Mouse (Mus musculus): ENCODE measurements around the gene Klc4. TPM values are rescaled to one million over a fixed set of nuclear protein-coding genes. Genes with fewer than 3 reads are reported as not detected.
A peak's percentile ranks its signal among the peaks of the same experiment; 100 is the strongest.

The Klc4 gene
- total RNA-seq (2021) = 10 to 100 TPM; 21.6 to 24.1 TPM
- long read RNA-seq, experiment 1, transcript Klc4-202 (16 exons, 2,313 nt) = major isoform, 6 of 28 reads
- long read RNA-seq, experiment 1, partial matches to known transcripts = 10 of 28 reads
- long read RNA-seq, experiment 1, other reads (novel, unspliced or antisense) = 12 of 28 reads
- long read RNA-seq, experiment 2, transcript Klc4-201 (16 exons, 2,322 nt) = major isoform, 9 of 41 reads
- long read RNA-seq, experiment 2, transcript Klc4-202 (16 exons, 2,313 nt) = minor isoform, 8 of 41 reads
- long read RNA-seq, experiment 2, partial matches to known transcripts = 5 of 41 reads
- long read RNA-seq, experiment 2, other reads (novel, unspliced or antisense) = 19 of 41 reads

GRCm38 (mm10) chr17:46645561-46646321 is at the start of gene Klc4, which contains the start of gene Mrpl2:
Gene Klc4, minus strand, starts transcription at chr17:46646022.
Gene Mrpl2, plus strand, starts transcription at chr17:46646229.
- DNase-seq (ENCODE audit: low spot score in 2 of 2) = peak; percentile 95 to 98

GRCm38 (mm10) chr17:46694517-46695063 is 48.8 kb upstream of the Klc4 start:
- no peak for DNase-seq (ENCODE audit: low spot score in 2 of 2)

- no peak for DNase-seq (ENCODE audit: low spot score in 2 of 2)
Measured at GRCm38 (mm10) chr17:46691390-46691789, 45.6 kb upstream of the Klc4 start.

- no peak for DNase-seq (ENCODE audit: low spot score in 2 of 2)
Measured at GRCm38 (mm10) chr17:46690665-46691064, 44.8 kb upstream of the Klc4 start.

- DNase-seq (ENCODE audit: low spot score in 2 of 2) = no peak
Measured at GRCm38 (mm10) chr17:46685913-46686312, 40.1 kb upstream of the Klc4 start.

- no peak for DNase-seq (ENCODE audit: low spot score in 2 of 2)
Measured at GRCm38 (mm10) chr17:46682654-46683389, 37.0 kb upstream of the Klc4 start.

GRCm38 (mm10) chr17:46681466-46682118 is 35.8 kb upstream of the Klc4 start:
- no peak for DNase-seq (ENCODE audit: low spot score in 2 of 2)

- DNase-seq (ENCODE audit: low spot score in 2 of 2) = peak; percentile 97 to 98
Measured at GRCm38 (mm10) chr17:46680760-46681373, 35.0 kb upstream of the Klc4 start, which contains the start of gene Klhdc3. Gene Klhdc3, minus strand, starts transcription at chr17:46680914.

GRCm38 (mm10) chr17:46679843-46680759 is 34.3 kb upstream of the Klc4 start:
- peak in 1 of 2 experiments; percentile 57 for DNase-seq (ENCODE audit: low spot score in 2 of 2)

GRCm38 (mm10) chr17:46678911-46679310 is 33.1 kb upstream of the Klc4 start:
- DNase-seq (ENCODE audit: low spot score in 2 of 2) = no peak

GRCm38 (mm10) chr17:46678416-46678815 is 32.6 kb upstream of the Klc4 start, which contains the start of gene Mea1:
Gene Mea1, plus strand, starts transcription at chr17:46678793.
- no peak for DNase-seq (ENCODE audit: low spot score in 2 of 2)

GRCm38 (mm10) chr17:46674530-46675283 is 28.9 kb upstream of the Klc4 start:
- no peak for DNase-seq (ENCODE audit: low spot score in 2 of 2)

- peak; percentile 80 to 92 for DNase-seq (ENCODE audit: low spot score in 2 of 2)
Measured at GRCm38 (mm10) chr17:46673850-46674529, 28.2 kb upstream of the Klc4 start, which contains the start of gene Rrp36. Gene Rrp36, minus strand, starts transcription at chr17:46674352.

- DNase-seq (ENCODE audit: low spot score in 2 of 2) = no peak
Measured at GRCm38 (mm10) chr17:46669911-46670310, 24.1 kb upstream of the Klc4 start.

- DNase-seq (ENCODE audit: low spot score in 2 of 2) = no peak
Measured at GRCm38 (mm10) chr17:46667712-46668111, 21.9 kb upstream of the Klc4 start.

GRCm38 (mm10) chr17:46662730-46663129 is 16.9 kb upstream of the Klc4 start:
- no peak for DNase-seq (ENCODE audit: low spot score in 2 of 2)

- no peak for DNase-seq (ENCODE audit: low spot score in 2 of 2)
Measured at GRCm38 (mm10) chr17:46661981-46662380, 16.2 kb upstream of the Klc4 start.

GRCm38 (mm10) chr17:46661351-46661750 is 15.5 kb upstream of the Klc4 start:
- no peak for DNase-seq (ENCODE audit: low spot score in 2 of 2)
